Mouse (Mus musculus) limb, embryonic 15.5 days (tissue): ENCODE measurements around the gene Pitpnb. TPM values are rescaled to one million over a fixed set of nuclear protein-coding genes. Genes with fewer than 3 reads are reported as not detected.

Source experiments
- ATAC-seq: fragments of 200-750 bp; cut with Nextera tagmentation; 2 replicates; pipeline ENCODE4 v1.8.0; 2017; ENCODE audit warnings: low read depth, moderate TSS enrichment; ENCODE audit not compliant: insufficient number of reproducible peaks, low FRiP score, low TSS enrichment
- H3K27ac ChIP-seq: fragments of 300-500 bp; sonication (generic); 2 replicates; pipeline ENCODE4 v1.5.1; 2015; ENCODE audit warnings: moderate library complexity, mild to moderate bottlenecking, inconsistent platforms
- H3K27me3 ChIP-seq: fragments of 300-500 bp; sonication (generic); 2 replicates; pipeline ENCODE4 v1.6.1; 2015; ENCODE audit warnings: inconsistent platforms
- H3K36me3 ChIP-seq: fragments of 300-500 bp; sonication (generic); 2 replicates; pipeline ENCODE4 v1.6.1; 2015; ENCODE audit warnings: inconsistent platforms
- H3K4me1 ChIP-seq: fragments of 300-500 bp; sonication (generic); 2 replicates; pipeline ENCODE4 v1.6.1; 2015; ENCODE audit warnings: inconsistent platforms
- H3K4me2 ChIP-seq: fragments of 300-500 bp; sonication (generic); 2 replicates; pipeline ENCODE4 v1.6.1; 2015; ENCODE audit warnings: mild to moderate bottlenecking, inconsistent platforms
- H3K4me3 ChIP-seq: fragments of 300-500 bp; sonication (generic); 2 replicates; pipeline ENCODE4 v1.5.1; 2015; ENCODE audit warnings: mild to moderate bottlenecking, inconsistent platforms
- H3K9ac ChIP-seq: fragments of 300-500 bp; sonication (generic); 2 replicates; pipeline ENCODE4 v1.6.1; 2015; ENCODE audit warnings: inconsistent platforms
- H3K9me3 ChIP-seq: fragments of 300-500 bp; sonication (generic); 2 replicates; pipeline ENCODE4 v1.6.1; 2016; ENCODE audit warnings: inconsistent platforms
- WGBS: fragments of 180-500 bp; shearing (Covaris S2); methylation state at CpG from one replicate; pipeline ENCODE4 v1.1.7; 2015; 5-methylcytosine and 5-hydroxymethylcytosine counted together
- polyA plus RNA-seq: library from polyadenylated mRNA; unstranded; fragments of >200 nt; fragmentation: Nextera tagmentation; extraction: Ambion mirVana; gene quantifications from 2 replicates; pipeline ENCODE4 v1.2.1, GENCODE M21; 2015

Gene Pitpnb
- polyA plus RNA-seq, 1 experiment from 2014 or later = 106 TPM

DNA sequence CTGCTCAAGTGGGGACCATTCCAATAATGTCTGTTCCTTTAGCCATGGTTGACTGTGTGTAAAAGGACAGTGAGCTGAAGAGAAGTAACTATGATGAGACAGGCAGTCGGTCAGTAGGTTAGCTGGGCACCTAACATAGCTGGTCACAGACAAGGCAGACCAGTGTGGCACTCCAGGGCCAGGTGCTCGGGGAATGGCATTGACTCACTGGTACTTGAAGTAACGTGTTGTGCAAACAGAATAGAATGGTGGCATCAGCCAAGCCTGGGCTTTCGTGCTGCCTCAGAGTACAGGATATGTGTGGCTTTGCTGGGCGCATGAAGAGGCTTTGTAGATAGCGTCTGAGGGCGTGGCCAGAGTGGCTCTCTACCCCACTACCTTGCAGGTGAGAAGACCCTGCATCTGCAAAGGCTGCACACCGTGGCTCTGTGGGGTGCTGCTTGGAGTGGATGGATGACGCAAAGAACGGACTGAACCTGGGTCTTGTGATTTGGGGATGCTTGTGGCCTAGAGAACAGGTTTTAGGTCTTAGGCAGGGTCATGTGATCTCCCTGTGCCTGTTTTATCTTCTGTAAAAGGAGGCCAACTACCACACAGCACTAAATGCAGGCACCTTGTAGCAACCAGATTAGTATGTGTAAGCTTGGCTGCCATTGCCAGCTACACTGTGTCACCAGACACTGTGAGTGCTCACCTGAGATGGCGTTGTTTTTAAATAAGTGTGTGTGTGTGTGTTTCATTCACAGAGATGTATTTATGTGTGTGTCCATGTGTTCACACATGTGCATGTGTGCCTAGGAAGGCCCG, 26.5 kb downstream of the Pitpnb start:
- H3K4me2 ChIP-seq = no peak overlapping the region
- H3K9me3 ChIP-seq = no peaks in the 10 kb centered on the region
- H3K27ac ChIP-seq = no peak overlapping the region
- H3K9ac ChIP-seq = no peak overlapping the region
- H3K36me3 ChIP-seq = peaks cover 58% of the 10 kb centered on the region
- WGBS = 93% methylated on average over 12 of the region's 12 CpGs
- ATAC-seq = no peak
- H3K4me3 ChIP-seq = no peak overlapping the region
- H3K27me3 ChIP-seq = no peaks in the 10 kb centered on the region
- H3K4me1 ChIP-seq = no peaks in the 10 kb centered on the region

DNA sequence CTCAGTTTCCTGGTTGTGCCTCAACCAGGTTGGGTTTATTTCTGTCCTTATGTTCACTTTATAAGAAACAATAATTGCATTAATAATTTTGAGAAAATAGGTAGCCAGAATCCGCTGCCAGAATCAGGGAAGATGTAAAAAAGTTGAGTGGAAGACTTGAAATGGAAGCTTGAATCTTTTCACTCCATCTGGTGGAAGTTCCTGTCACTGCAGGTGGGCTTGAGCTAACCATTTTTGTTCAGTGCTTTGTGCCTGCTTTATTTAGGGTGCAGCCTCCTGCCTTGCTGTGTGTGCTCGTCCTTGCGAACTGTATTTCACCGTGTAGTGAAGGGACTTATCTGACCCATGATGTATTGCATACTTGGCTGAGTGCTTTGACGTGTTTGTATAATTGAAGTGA, 30.0 kb downstream of the Pitpnb start:
- Histone ChIP-seq H3K4me1 (no peaks in the 10 kb centered on the region), H3K4me2 (no peak overlapping the region), H3K27me3 (no peaks in the 10 kb centered on the region), H3K4me3 (no peak overlapping the region), H3K9me3 (no peaks in the 10 kb centered on the region), H3K9ac (no peak overlapping the region), H3K36me3 (peaks cover 71% of the 10 kb centered on the region), H3K27ac (no peak overlapping the region)
- 82% methylated on average over 5 of the region's 5 CpGs for WGBS
- ATAC-seq = no peak

DNA sequence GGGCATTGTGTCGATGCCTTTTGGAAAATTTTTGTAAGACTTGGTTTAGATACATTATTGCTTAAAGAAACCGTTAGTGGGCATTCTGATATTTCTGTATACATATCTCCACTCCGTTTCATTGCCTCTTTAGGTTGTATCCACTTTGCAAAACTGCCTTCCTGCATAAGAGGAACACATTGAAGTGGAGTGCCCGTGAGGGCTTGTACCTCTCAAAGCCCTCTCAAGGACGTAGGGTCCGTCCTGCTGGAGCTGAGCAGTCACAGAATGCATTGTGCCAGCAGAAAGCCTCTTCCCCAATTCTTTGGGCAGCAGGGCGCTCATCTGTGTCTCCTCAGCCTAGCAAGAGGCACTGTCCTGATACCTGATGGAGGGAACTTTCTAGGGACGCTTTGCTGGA, 30.5 kb downstream of the Pitpnb start:
- whole genome bisulfite sequencing = 89% methylated on average over 8 of the region's 8 CpGs
- H3K9ac ChIP-seq = no peak overlapping the region
- no peaks in the 10 kb centered on the region for H3K27me3 ChIP-seq
- H3K9me3 ChIP-seq = no peaks in the 10 kb centered on the region
- H3K4me1 ChIP-seq = no peaks in the 10 kb centered on the region
- no peak overlapping the region for H3K4me2 ChIP-seq
- H3K4me3 ChIP-seq = no peak overlapping the region
- ATAC-seq = no peak
- H3K27ac ChIP-seq = no peak overlapping the region
- peaks cover 70% of the 10 kb centered on the region for H3K36me3 ChIP-seq

DNA sequence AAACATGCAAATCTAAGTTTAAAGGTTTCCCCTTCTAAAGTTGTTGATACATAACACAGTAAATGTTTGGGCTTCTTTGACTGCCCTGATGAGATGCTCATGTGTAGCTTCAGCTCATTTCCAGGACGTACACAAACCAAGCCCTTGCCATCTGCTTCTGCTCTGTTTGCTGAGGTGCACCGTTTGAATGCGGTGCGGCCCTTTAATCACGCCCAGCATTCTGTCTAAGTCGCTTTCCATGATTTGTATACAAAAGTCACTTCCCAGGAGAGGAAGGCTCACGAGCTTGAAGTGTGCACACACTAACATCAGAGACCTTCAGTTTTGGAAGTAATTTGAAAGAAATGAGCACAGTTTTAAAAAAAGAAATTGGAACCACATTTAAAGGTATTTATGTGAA, 31.3 kb downstream of the Pitpnb start:
- ATAC-seq = no peak
- Histone ChIP-seq H3K4me2 (no peak overlapping the region), H3K27me3 (no peaks in the 10 kb centered on the region), H3K9me3 (no peaks in the 10 kb centered on the region), H3K9ac (no peak overlapping the region), H3K4me3 (no peak overlapping the region), H3K27ac (no peak overlapping the region), H3K36me3 (peaks cover 62% of the 10 kb centered on the region), H3K4me1 (0 out of 2 replicates have a peak, but pooled peaks cover 4% of the 10 kb centered on the region)
- 59% methylated on average over 7 of the region's 7 CpGs for WGBS

DNA sequence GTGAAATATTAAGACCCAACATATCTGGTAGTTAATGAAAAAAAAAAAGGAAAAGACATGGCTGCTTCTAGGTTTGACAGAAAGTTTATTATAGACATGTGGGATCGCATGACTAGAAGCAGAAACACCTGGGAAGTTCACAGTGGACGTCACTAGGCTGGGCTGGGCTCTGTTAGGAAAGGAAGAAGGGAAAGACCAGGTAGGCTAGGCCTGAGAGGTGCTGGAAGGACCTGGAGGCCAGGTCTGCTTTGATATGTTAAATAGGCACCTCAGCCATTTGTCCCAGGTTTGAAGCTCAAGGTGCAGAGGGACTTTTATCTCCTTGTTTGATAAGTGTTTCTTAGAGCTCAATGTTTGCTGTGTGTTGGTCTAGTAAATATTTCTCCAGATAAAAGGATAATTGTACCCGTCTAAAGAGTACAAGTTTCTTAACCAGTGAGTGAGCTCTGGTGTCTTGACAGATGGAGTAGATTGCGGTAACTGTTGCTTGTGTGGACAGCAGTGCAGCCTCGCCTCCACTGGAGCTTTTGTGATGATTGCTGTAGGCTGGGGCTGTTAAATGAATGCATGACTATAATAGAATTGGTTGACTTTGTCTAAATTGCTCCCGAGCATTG, 33.0 kb downstream of the Pitpnb start:
- H3K9me3 ChIP-seq = no peaks in the 10 kb centered on the region
- WGBS = 71% methylated on average over 6 of the region's 6 CpGs
- no peak overlapping the region for H3K9ac ChIP-seq
- no peak for ATAC-seq
- 0 out of 2 replicates have a peak, but pooled peaks cover 4% of the 10 kb centered on the region for H3K4me1 ChIP-seq
- H3K27me3 ChIP-seq = no peaks in the 10 kb centered on the region
- no peak overlapping the region for H3K4me3 ChIP-seq
- H3K27ac ChIP-seq = no peak overlapping the region
- H3K36me3 ChIP-seq = peaks cover 50% of the 10 kb centered on the region
- H3K4me2 ChIP-seq = no peak overlapping the region

DNA sequence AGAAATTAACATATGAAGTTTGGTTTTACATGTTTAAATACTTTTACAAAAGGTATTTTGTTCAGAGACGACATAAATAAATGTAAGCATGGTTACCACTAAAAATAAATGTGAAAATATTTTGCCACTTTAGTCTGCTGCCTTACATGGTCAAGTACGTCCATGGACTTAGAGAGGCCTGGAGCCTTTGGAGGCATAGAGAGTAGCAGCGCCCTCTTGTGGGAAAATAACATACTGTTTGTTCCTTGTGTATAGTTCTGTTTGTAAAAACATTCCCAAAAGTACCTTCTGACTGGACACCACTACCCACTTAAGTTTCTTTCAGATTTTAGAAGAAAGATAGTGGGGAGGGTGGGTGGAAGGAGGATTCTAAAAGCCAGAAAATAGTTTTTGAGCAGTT, 34.0 kb downstream of the Pitpnb start:
- Histone ChIP-seq H3K4me2 (no peak overlapping the region), H3K36me3 (peaks cover 48% of the 10 kb centered on the region), H3K9me3 (no peaks in the 10 kb centered on the region), H3K4me3 (no peak overlapping the region), H3K9ac (no peak overlapping the region), H3K27ac (no peak overlapping the region), H3K4me1 (0 out of 2 replicates have a peak, but pooled peaks cover 4% of the 10 kb centered on the region), H3K27me3 (no peaks in the 10 kb centered on the region)
- no peak for ATAC-seq
- WGBS = 39% methylated on average over 3 of the region's 3 CpGs

DNA sequence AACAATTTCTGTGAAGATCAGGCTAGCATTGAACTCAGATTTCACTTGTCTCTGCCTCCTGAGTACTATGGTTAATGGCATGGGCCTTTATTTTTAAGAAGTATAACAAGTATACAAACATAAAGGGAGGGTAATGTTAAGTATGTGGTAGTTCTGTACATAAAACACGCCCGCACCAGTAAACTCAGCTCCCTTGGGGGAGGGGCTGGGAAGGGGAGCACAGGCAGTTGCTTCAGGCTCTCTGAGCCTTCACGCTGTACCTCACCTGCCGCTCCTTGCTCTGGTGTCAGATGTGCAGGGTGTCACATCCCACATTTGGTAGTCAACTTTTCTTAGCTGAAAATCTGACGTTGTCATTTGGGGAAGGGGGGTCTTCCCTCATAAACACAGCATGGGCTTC, 35.6 kb downstream of the Pitpnb start:
- Histone ChIP-seq H3K27ac (no peak overlapping the region), H3K4me3 (no peak overlapping the region), H3K9ac (no peak overlapping the region), H3K4me1 (0 out of 2 replicates have a peak, but pooled peaks cover 4% of the 10 kb centered on the region), H3K4me2 (no peak overlapping the region), H3K9me3 (no peaks in the 10 kb centered on the region), H3K27me3 (no peaks in the 10 kb centered on the region), H3K36me3 (peaks cover 51% of the 10 kb centered on the region)
- no peak for ATAC-seq
- 42% methylated on average over 5 of the region's 5 CpGs for WGBS

DNA sequence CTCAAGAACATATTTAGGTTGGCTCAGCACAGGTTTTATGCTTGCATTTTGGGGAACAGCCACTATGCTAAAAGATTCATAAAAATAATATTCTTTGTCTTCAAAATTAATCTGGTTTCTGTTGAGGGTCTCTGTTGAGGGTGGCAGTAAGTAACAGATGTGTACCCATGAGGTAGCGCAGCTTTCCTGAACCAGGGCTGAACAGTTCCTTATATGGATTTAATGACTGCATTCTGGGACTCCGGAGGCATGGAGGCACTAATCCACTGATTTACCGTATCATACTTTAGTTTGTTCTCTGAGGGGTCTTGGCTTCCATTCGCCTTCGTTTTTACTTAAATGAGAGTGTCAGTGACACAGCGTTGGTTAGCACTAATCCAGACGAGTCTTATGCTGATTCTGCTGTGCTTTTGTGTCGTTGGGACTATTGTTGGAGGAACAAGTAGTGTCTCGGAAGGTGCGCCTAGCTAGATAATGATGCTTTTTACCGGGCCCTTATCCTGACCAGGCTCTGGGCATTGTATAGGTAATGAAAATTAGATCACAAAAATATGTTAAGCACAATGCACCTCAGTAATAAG, 37.5 kb downstream of the Pitpnb start:
- Histone ChIP-seq H3K4me3 (no peak overlapping the region), H3K36me3 (peaks cover 54% of the 10 kb centered on the region), H3K27me3 (no peaks in the 10 kb centered on the region), H3K9ac (no peak overlapping the region), H3K4me1 (0 out of 2 replicates have a peak, but pooled peaks cover 4% of the 10 kb centered on the region), H3K9me3 (no peaks in the 10 kb centered on the region), H3K4me2 (no peak overlapping the region), H3K27ac (no peak overlapping the region)
- no peak for ATAC-seq
- 80% methylated on average over 11 of the region's 11 CpGs for WGBS

DNA sequence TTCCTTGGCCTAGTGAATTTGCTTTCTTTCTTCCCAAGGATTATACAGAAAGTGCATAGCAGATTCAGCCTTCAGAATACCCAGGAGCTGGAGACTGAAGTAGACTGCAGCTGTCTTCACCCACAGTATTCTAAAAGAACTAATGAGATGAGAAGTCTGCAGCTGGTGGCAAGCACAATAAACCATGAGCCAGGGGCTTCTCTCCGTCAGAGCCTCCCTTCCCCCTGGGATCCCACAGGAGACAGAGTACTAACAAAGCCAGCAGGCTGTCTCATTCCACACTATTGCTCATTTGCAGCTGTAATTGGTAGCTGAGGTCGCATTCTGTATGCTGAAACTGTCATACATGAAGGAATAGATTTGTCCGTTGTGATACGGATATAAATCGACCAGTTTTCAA, 38.0 kb downstream of the Pitpnb start:
- Histone ChIP-seq H3K4me2 (no peak overlapping the region), H3K4me1 (0 out of 2 replicates have a peak, but pooled peaks cover 4% of the 10 kb centered on the region), H3K9ac (no peak overlapping the region), H3K4me3 (no peak overlapping the region), H3K36me3 (peaks cover 54% of the 10 kb centered on the region), H3K9me3 (no peaks in the 10 kb centered on the region), H3K27me3 (no peaks in the 10 kb centered on the region), H3K27ac (no peak overlapping the region)
- no peak for ATAC-seq
- 75% methylated on average over 5 of the region's 5 CpGs for whole genome bisulfite sequencing

DNA sequence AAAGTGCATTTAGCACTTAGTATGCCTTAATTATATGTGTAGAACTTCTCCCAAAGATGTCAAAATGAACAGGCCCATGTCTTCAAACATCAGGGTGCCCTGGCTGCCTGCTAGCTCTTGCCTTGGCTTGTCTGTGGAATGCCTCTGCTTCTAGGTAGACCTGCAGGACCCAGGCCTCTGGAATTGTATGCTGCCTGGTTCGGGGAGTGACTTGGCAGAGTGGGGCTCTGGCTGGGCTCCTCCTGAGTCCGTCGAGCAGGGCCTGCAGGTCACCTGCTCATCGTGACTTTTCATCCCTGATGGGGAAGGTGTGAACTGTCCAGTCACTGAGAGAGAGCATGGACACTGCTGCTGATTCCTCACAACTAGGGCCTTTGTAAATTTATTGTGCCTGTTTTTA, 45.1 kb downstream of the Pitpnb start:
- WGBS = 55% methylated on average over 4 of the region's 4 CpGs
- H3K27ac ChIP-seq = peak overlapping the region; percentile 43; the same call in 1 of the 2 replicates
- no peaks in the 10 kb centered on the region for H3K27me3 ChIP-seq
- H3K9ac ChIP-seq = no peak overlapping the region
- H3K36me3 ChIP-seq = peaks cover 75% of the 10 kb centered on the region
- H3K4me2 ChIP-seq = no peak overlapping the region
- no peak for ATAC-seq
- H3K9me3 ChIP-seq = no peaks in the 10 kb centered on the region
- peaks cover 32% of the 10 kb centered on the region for H3K4me1 ChIP-seq
- no peak overlapping the region for H3K4me3 ChIP-seq

DNA sequence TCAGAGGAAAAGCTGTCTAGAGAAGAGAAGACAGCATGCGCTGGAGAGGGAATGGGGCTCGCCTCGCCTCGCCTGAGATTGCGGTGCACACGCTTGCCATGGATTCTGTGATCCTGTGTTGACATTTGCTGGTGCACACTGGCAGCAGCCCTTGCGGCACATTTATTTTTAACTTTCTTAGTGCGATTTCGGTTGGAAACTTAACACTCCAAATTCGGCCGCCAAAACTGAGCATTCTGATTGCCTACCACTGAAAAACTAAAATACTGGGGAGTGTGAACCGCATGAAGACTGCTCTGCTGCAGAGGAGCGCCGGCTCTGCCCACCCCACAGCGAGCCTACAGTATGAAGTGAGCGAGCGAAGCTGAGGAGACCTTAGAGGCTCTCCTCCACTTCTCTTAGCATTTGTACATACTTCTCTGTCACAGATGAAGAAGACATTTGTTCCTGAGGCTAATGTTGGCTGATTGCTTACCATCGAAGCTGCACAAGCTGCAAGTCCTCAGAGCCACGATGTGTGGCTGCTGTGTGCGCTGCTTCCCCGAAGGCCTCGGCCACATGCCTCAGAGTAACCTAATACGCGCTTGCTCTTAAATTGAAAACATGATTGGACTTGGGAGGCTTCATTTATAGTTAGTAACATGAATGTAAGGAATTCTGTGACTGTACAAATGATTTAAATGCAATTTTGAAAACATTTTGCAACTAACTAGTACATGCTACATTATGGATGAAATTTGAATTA, 45.9 kb downstream of the Pitpnb start:
- Histone ChIP-seq H3K9me3 (no peaks in the 10 kb centered on the region), H3K4me2 (no peak overlapping the region), H3K9ac (no peak overlapping the region), H3K4me1 (peaks cover 32% of the 10 kb centered on the region), H3K27ac (peak overlapping the region; percentile 71), H3K4me3 (no peak overlapping the region), H3K36me3 (peaks cover 75% of the 10 kb centered on the region), H3K27me3 (no peaks in the 10 kb centered on the region)
- ATAC-seq = no peak
- 51% methylated on average over 24 of the region's 24 CpGs for WGBS
